Mouse (Mus musculus): ENCODE results near the gene Tmem190.

DNA sequence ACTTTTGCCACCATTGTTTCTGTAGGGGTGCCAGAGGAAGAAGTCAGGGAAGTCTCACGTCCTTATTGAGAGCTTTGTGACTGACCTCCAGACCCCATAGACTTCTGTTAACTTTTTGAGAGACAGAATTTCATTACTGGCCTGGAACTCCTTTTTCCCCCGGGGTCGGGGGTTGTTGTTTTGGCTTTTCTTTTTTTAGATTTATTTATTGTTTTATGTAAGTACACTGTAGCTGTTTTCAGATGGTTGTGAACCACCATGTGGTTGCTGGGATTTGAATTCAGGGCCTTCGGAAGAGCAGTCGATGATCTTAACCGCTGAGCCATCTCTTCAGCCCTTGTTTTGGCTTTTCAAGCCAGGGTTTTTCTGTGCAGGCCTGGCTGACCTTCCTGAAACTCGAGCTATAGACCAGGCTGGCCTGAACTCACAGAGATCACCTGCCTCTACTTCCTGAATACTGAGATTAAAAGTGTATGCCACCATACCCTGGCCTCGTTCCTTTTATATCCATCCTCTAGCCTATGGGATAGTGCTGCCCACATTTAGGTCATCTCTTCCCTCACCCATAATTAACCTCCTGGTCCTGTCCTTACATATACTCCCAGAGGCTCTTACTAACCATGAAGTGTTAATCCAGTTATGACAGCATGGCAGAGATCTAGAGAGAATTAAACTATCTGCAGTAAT, 30.5 kb downstream of the Tmem190 start:
- TF ChIP-seq CTCF (IDR thresholded peaks at IDR 0.05; ENCODE audit: extremely low read depth, insufficient read depth, insufficient read length, insufficient replicate concordance), result no peak
- no peak for TF ChIP-seq POLR2A (IDR thresholded peaks at IDR 0.05; ENCODE audit: low read depth, low read length)

Data from spleen, adult 2 months (tissue).